Mouse (Mus musculus): ENCODE results near the gene Grid2.
A peak's percentile ranks its signal among the peaks of the same experiment; 100 is the strongest.

Grid2 gene

GRCm38 (mm10) chr6:64398413-64399098, 1142.9 kb downstream of the Grid2 start:
- no peak for DNase-seq

- no peak for DNase-seq
Measured at GRCm38 (mm10) chr6:64427658-64428057, 1172.0 kb downstream of the Grid2 start.

- DNase-seq, result no peak
Measured at GRCm38 (mm10) chr6:64428898-64429297, 1173.2 kb downstream of the Grid2 start.

DNA sequence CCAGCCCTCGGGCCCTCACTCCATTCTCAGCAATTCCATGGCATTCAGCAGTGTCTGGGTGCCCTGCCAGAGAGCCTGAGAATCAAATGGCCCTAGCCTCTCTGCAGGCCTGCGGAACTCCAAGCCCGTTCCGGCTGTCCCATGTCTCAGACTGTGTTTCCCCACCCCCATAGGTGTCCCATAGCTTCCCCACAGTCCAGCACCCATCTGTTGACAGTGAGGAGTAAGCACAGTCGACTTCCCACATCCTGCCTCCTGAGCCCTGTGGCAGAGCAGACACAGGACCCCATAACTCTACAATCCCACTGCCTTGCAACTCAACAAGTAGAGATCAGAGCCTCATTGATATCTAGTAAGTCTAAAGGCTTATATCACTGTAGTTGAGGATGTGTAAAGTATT, 1192.5 kb downstream of the Grid2 start:
- no peak for DNase-seq

DNA sequence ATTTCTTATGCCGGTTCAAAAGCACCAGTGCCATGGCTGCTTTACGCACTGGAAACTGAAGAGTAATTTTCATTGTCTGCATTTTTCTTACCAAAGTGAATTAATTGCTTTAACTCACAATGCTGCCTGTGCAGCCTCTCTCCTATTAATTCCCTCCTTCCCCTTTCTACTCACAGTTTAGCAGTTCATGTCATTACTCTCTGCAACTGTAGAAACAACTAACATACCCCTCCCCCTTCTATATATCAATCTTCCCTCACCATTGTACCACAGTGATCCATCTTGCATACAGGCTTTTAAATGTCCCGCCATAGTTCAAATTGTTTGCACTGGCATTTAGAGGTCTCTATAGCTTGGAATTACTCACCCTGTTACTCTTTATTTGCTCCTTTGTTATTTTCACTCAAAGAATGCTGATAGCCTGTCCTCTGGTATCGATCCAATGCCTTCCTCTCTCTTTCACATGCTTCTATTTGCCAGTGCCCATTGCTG, 1193.2 kb downstream of the Grid2 start:
- no peak for DNase-seq

DNA sequence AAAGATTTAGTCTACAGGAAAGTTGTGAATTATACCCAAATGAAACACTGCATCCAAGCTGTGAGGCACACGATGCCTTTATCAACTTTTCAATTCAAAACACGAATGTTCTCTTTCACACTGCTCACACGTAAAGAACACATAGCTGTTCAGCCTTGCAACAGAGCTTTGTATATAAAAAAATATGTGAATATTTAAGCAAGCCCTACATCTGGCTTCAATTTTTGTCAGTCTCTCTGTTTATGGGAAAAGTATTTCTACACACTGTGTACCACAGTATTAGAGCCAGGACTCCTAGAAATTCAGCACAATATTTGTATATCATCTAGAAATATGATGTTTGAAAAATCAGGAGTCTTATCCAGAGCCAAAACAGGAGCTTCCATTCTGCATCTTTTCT, 1195.1 kb downstream of the Grid2 start:
- no peak for DNase-seq

- no peak for DNase-seq
Measured at GRCm38 (mm10) chr6:64479884-64480283, 1224.2 kb downstream of the Grid2 start.

DNA sequence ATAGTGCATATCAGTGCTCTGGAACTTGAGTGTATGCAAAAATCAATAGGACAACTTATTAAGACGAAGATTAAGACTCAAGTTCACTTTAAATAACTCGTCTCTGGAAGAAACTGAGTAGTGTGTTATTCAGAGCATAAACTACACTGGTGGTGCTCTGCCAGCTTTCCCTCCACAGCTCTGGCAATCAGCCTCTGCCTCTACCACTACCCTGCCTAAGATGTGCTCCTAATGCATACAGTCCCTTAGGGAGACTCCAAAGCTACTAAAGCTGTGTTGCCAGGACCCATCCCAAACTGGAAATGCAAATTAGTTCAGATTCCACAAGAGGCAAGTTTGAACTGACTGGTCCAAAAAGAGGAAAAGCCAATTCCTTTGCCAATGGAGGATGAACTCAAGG, 1224.9 kb downstream of the Grid2 start:
- DNase-seq, result no peak

DNA sequence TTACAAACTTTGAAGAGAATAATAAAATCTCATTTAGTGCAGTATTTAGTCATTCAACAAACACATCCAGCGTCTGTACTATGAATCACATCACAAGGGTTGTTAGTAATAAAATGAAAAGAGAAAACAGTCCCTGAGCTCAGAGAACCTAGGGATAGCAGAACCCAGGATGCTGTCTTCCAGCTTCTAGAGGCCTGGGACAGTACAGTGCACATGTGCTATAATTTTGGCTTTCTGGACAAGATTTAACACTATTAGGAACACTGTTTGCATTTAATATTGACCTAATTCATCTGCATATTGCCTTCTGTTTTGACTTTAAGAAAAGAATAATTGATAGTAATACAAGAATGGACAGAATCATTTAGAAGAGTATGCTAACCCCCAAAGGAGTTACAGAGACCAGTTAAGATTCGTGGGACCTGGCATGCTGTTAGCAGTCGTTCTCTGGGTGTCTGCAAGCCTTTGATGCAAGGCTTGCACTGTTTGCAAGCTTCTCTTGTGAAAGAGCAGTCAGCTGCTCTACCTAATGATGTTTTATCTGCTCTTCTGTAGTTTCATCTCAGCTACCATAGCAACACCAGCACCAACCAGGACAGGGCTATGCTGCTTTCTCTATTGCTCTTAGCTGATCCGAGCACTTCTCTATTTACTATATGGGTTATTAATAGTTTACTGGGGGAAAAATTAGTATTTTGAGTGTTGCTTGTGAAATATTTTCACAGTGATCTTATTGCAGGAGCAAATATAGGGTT, 1234.8 kb downstream of the Grid2 start:
- DNase-seq, result no peak

GRCm38 (mm10) chr6:64504394-64504793, 1248.7 kb downstream of the Grid2 start:
- DNase-seq, result no peak

- no peak for DNase-seq
Measured at GRCm38 (mm10) chr6:64542168-64542567, 1286.5 kb downstream of the Grid2 start.

DNA sequence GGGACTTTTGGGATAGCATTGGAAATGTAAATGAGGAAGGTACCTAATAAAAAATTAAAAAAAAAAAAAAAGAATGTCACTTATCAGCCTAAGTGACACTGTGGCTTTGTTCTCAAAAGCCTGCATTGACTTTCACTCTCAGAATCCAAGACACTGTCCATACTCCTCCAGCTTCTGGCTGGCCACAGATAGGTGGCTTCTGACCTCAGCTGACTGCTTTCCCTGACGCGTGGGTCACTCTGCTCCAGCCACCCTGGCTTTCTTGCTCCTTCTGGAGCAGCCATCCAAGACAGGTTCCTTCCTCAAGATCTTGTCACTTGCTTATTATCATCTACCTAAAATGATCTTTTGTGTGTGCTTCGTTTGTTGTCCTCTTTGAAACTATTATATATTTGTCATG, 1298.0 kb downstream of the Grid2 start:
- DNase-seq, result no peak

DNA sequence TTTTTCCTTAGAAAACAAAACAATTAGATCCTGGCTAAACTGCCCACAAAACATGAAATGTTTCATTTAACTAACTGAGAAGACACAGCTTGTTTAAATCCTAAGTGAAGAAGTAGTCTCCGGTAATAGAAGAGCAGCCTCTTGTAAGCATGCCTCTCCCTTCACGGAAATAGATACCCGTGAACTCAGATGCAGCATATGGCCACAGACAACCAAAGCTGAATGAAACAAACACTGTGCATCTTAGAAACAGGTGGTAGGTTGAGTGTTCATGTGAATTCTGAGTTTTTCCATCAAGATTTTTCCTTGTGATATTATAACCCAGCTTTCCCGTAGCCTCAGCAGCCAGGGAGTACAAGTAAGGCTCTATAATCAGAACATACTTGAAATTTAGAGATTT, 1299.5 kb downstream of the Grid2 start:
- peak; percentile 11 for DNase-seq

GRCm38 (mm10) chr6:64568599-64568998, 1312.9 kb downstream of the Grid2 start:
- peak; percentile 49 for DNase-seq

DNA sequence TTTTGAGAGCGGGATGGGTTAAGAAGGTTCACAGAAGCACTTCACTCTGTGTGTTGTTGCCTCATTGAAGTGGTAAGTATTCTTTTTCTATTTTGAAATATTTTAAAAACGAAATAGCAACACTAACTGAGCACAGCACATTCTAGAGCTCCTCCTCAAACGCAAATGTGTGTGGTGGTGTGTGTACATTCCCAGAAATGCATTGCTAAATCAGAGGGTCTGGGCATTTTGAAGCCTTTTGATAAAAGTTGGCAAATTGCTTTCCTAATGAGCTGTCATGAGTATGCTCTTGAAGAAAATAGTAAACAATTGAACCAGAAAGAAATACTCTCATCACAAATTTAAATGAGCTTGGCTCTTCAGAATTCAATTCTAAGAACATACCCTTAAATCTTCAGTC, 1325.7 kb downstream of the Grid2 start:
- DNase-seq, result no peak

DNA sequence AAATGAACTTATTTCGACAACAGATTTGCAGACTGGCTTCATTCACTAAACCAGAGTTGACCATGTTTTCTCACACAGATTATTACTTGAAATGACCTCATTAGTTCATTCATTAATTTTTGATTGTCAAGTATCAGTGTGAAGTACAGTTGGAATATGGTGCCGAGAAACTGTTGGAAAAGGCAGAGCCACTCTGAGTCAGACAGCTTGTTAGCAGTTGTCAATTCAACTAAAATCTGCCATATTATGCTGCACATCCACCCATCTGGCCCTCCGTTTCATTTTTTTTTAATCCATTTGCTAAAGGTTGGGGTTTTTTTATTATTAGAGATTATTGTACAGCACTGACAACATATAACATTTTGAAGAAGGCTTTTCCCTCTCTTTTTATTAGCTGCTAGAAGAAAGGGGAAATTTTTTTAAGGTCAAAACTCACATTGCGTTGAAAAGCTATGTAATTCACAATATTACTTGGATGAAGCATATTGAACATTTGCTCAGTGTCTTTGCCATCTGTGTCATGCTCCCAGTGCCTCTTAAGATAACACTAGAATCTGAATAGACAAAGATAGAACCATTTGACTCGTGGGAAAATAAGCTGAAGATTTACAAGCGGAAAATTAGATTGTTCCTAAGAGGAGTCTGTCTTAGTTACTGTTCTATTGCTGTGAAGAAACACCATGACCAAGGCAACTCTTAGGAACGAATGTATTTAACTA, 1333.0 kb downstream of the Grid2 start:
- DNase-seq, result no peak

GRCm38 (mm10) chr6:64596261-64596660, 1340.6 kb downstream of the Grid2 start:
- DNase-seq, result no peak

DNA sequence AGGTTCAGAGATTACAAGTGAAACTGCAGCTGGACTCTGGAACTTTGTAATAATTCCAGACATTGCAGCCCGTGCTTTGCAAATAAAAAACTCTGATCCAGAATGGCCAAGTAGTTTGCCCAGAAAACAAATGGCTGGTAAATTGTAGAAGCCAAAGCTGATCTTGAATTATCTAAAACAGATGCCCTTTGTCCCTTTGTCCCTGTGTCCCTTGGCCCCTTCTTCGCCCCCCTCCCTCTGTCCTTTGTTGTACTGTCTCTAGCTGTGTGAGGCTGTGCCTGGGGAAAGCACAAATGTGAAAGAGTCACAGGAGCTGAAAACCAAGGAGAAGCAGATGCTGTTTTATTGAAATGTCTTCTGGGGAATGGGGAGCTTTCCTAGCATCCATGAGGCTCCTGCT, 1341.2 kb downstream of the Grid2 start:
- peak; percentile 3 for DNase-seq

DNA sequence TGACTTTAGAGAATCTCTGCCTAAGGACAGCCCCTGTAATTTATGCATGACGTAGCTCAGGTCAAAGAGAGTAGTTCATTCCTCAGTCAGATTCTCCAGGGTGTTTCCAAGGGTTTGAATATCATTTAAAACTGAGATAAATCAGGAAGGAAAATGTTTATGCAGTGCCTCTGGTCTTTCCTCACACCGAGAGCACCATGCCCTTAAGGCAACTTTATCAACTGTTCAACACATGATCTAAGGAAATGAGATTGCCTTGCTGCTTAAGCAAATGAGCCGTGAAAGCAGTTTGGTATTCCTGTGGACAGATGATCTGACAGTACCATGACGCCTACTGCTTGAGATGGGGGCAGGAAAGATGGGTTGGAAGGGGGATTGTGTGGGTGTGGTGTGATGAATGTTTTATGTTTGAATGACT, 1342.5 kb downstream of the Grid2 start:
- no peak for DNase-seq

- DNase-seq, result no peak
Measured at GRCm38 (mm10) chr6:64605753-64606152, 1350.1 kb downstream of the Grid2 start.

GRCm38 (mm10) chr6:64607041-64607440, 1351.4 kb downstream of the Grid2 start:
- DNase-seq, result no peak

GRCm38 (mm10) chr6:64607942-64608341, 1352.3 kb downstream of the Grid2 start:
- no peak for DNase-seq

DNA sequence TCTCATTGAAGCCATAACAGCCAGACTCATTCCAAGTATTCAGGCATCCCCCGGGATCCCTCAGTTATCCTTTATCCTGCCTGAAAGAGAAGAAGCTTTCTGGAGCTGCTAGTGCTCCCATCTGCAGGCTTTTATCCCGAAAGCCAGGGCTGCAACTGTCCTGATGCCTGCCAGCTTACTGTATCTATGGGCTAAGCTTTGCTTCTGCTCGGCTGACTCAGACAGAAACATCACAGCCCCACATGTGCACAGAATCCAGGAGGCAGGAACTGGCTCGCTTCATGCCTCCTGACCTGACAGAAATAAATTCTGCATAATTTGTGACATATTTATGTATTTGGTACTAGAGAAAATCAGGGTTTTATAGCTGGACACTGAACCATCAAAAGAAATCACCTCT, 1361.2 kb downstream of the Grid2 start:
- no peak for DNase-seq
